Mouse (Mus musculus): ENCODE results near the gene Adarb2. TPM values are rescaled to one million over a fixed set of nuclear protein-coding genes. Genes with fewer than 3 reads are reported as not detected.
A peak's percentile ranks its signal among the peaks of the same experiment; 100 is the strongest.

Adarb2 gene
- polyA plus RNA-seq, 1 experiment from 2014 or later = 3.4 TPM

GRCm38 (mm10) chr13:8456886-8457285, 254.2 kb downstream of the Adarb2 start:
- Histone ChIP-seq H3K9ac (replicated peaks) (no peak overlapping the region), H3K27me3 (no peaks in the 10 kb centered on the region), H3K9me3 (no peaks in the 10 kb centered on the region), H3K27ac (no peak overlapping the region), H3K36me3 (no peaks in the 10 kb centered on the region), H3K4me3 (replicated peaks) (no peak overlapping the region), H3K4me2 (no peak overlapping the region), H3K4me1 (replicated peaks) (0 out of 2 replicates have a peak, but pooled peaks cover 2% of the 10 kb centered on the region)
- WGBS = 80% methylated on average over 3 of the region's 3 CpGs
- ATAC-seq (ENCODE audit: insufficient number of reproducible peaks, insufficient read depth, low FRiP score, low TSS enrichment, low read depth) = no peak

GRCm38 (mm10) chr13:8457831-8458230, 255.2 kb downstream of the Adarb2 start:
- Histone ChIP-seq H3K27me3 (no peaks in the 10 kb centered on the region), H3K9me3 (no peaks in the 10 kb centered on the region), H3K36me3 (no peaks in the 10 kb centered on the region), H3K9ac (replicated peaks) (no peak overlapping the region), H3K4me2 (no peak overlapping the region), H3K27ac (no peak overlapping the region), H3K4me3 (replicated peaks) (no peak overlapping the region), H3K4me1 (replicated peaks) (no peaks in the 10 kb centered on the region)
- no peak for ATAC-seq (ENCODE audit: insufficient number of reproducible peaks, insufficient read depth, low FRiP score, low TSS enrichment, low read depth)
- WGBS = 79% methylated on average over 3 of the region's 3 CpGs

- H3K36me3 ChIP-seq = no peaks in the 10 kb centered on the region
- no peak overlapping the region for H3K27ac ChIP-seq
- no peak overlapping the region for H3K4me3 ChIP-seq (replicated peaks)
- H3K4me2 ChIP-seq = no peak overlapping the region
- no peaks in the 10 kb centered on the region; the same call in 1 of the 2 replicates for H3K4me1 ChIP-seq (replicated peaks)
- no peaks in the 10 kb centered on the region for H3K27me3 ChIP-seq
- H3K9me3 ChIP-seq = no peaks in the 10 kb centered on the region
- ATAC-seq (ENCODE audit: insufficient number of reproducible peaks, insufficient read depth, low FRiP score, low TSS enrichment, low read depth) = no peak
- no peak overlapping the region for H3K9ac ChIP-seq (replicated peaks)
- WGBS = 57% methylated on average over 12 of the region's 12 CpGs
These were observed 265.1 kb downstream of the Adarb2 start for GRCm38 (mm10) chr13:8467591-8468366.

GRCm38 (mm10) chr13:8476237-8476636, 273.6 kb downstream of the Adarb2 start:
- no peak overlapping the region for H3K4me3 ChIP-seq (replicated peaks)
- H3K27ac ChIP-seq = no peak overlapping the region
- no peak overlapping the region for H3K4me2 ChIP-seq
- WGBS = 75% methylated on average over 3 of the region's 3 CpGs
- ATAC-seq (ENCODE audit: insufficient number of reproducible peaks, insufficient read depth, low FRiP score, low TSS enrichment, low read depth) = no peak
- H3K4me1 ChIP-seq (replicated peaks) = no peaks in the 10 kb centered on the region
- no peaks in the 10 kb centered on the region for H3K36me3 ChIP-seq
- no peaks in the 10 kb centered on the region for H3K9me3 ChIP-seq
- H3K9ac ChIP-seq (replicated peaks) = no peak overlapping the region
- H3K27me3 ChIP-seq = no peaks in the 10 kb centered on the region

- Histone ChIP-seq H3K4me2 (no peak overlapping the region), H3K4me3 (replicated peaks) (no peak overlapping the region), H3K36me3 (no peaks in the 10 kb centered on the region), H3K4me1 (replicated peaks) (no peaks in the 10 kb centered on the region), H3K9ac (replicated peaks) (no peak overlapping the region), H3K27ac (no peak overlapping the region), H3K9me3 (no peaks in the 10 kb centered on the region), H3K27me3 (no peaks in the 10 kb centered on the region)
- 82% methylated on average over 1 of the region's 1 CpGs for WGBS
- no peak for ATAC-seq (ENCODE audit: insufficient number of reproducible peaks, insufficient read depth, low FRiP score, low TSS enrichment, low read depth)
These were observed 276.1 kb downstream of the Adarb2 start for GRCm38 (mm10) chr13:8478731-8479130.

- H3K27ac ChIP-seq = no peak overlapping the region
- H3K4me1 ChIP-seq (replicated peaks) = no peaks in the 10 kb centered on the region; the same call in 1 of the 2 replicates
- no peak overlapping the region for H3K9ac ChIP-seq (replicated peaks)
- no peak overlapping the region for H3K4me2 ChIP-seq
- no peaks in the 10 kb centered on the region for H3K27me3 ChIP-seq
- no peak for ATAC-seq (ENCODE audit: insufficient number of reproducible peaks, insufficient read depth, low FRiP score, low TSS enrichment, low read depth)
- no peak overlapping the region for H3K4me3 ChIP-seq (replicated peaks)
- H3K9me3 ChIP-seq = no peaks in the 10 kb centered on the region
- no peaks in the 10 kb centered on the region for H3K36me3 ChIP-seq
These were observed 277.3 kb downstream of the Adarb2 start for GRCm38 (mm10) chr13:8479970-8480369.

- Histone ChIP-seq H3K9me3 (no peaks in the 10 kb centered on the region), H3K27me3 (no peaks in the 10 kb centered on the region), H3K4me2 (no peak overlapping the region), H3K27ac (no peak overlapping the region), H3K36me3 (no peaks in the 10 kb centered on the region), H3K4me3 (replicated peaks) (no peak overlapping the region), H3K4me1 (replicated peaks) (no peaks in the 10 kb centered on the region; the same call in 1 of the 2 replicates), H3K9ac (replicated peaks) (no peak overlapping the region)
- WGBS = 57% methylated on average over 3 of the region's 3 CpGs
- no peak for ATAC-seq (ENCODE audit: insufficient number of reproducible peaks, insufficient read depth, low FRiP score, low TSS enrichment, low read depth)
These were observed 278.7 kb downstream of the Adarb2 start for GRCm38 (mm10) chr13:8481347-8481746.

GRCm38 (mm10) chr13:8484592-8485272, 282.1 kb downstream of the Adarb2 start:
- WGBS = 34% methylated on average over 4 of the region's 4 CpGs
- no peak for ATAC-seq (ENCODE audit: insufficient number of reproducible peaks, insufficient read depth, low FRiP score, low TSS enrichment, low read depth)
- no peaks in the 10 kb centered on the region for H3K27me3 ChIP-seq
- H3K4me3 ChIP-seq (replicated peaks) = no peak overlapping the region
- H3K9me3 ChIP-seq = no peaks in the 10 kb centered on the region
- no peaks in the 10 kb centered on the region for H3K36me3 ChIP-seq
- no peak overlapping the region for H3K4me2 ChIP-seq
- H3K9ac ChIP-seq (replicated peaks) = no peak overlapping the region
- peaks cover 15% of the 10 kb centered on the region for H3K4me1 ChIP-seq (replicated peaks)
- no peak overlapping the region for H3K27ac ChIP-seq

GRCm38 (mm10) chr13:8487756-8488434, 285.2 kb downstream of the Adarb2 start:
- Histone ChIP-seq H3K4me2 (no peak overlapping the region), H3K4me3 (replicated peaks) (no peak overlapping the region), H3K27ac (peak overlapping the region; percentile 74), H3K9me3 (no peaks in the 10 kb centered on the region), H3K4me1 (replicated peaks) (peaks cover 15% of the 10 kb centered on the region), H3K36me3 (no peaks in the 10 kb centered on the region), H3K27me3 (no peaks in the 10 kb centered on the region), H3K9ac (replicated peaks) (no peak overlapping the region)
- WGBS = 31% methylated on average over 5 of the region's 5 CpGs
- ATAC-seq (ENCODE audit: insufficient number of reproducible peaks, insufficient read depth, low FRiP score, low TSS enrichment, low read depth) = peak; percentile 86; the same call in 1 of the 2 replicates

- no peak for ATAC-seq (ENCODE audit: insufficient number of reproducible peaks, insufficient read depth, low FRiP score, low TSS enrichment, low read depth)
- H3K4me1 ChIP-seq (replicated peaks) = peaks cover under 1% of the 10 kb centered on the region; the same call in 1 of the 2 replicates
These were observed 290.7 kb downstream of the Adarb2 start for GRCm38 (mm10) chr13:8493363-8493762.

GRCm38 (mm10) chr13:8499551-8499950, 296.9 kb downstream of the Adarb2 start:
- Histone ChIP-seq H3K36me3 (no peaks in the 10 kb centered on the region), H3K9ac (replicated peaks) (no peak overlapping the region), H3K4me1 (replicated peaks) (no peaks in the 10 kb centered on the region), H3K27me3 (no peaks in the 10 kb centered on the region), H3K9me3 (no peaks in the 10 kb centered on the region), H3K4me2 (no peak overlapping the region), H3K27ac (no peak overlapping the region), H3K4me3 (replicated peaks) (no peak overlapping the region)
- WGBS = 83% methylated on average over 5 of the region's 5 CpGs
- no peak for ATAC-seq (ENCODE audit: insufficient number of reproducible peaks, insufficient read depth, low FRiP score, low TSS enrichment, low read depth)

More at GRCm38 (mm10) chr13:8493363-8493762, 290.7 kb downstream of the Adarb2 start:
- WGBS = 81% methylated on average over 5 of the region's 5 CpGs
- Histone ChIP-seq H3K9me3 (no peaks in the 10 kb centered on the region), H3K27ac (no peak overlapping the region), H3K27me3 (no peaks in the 10 kb centered on the region), H3K4me3 (replicated peaks) (no peak overlapping the region), H3K9ac (replicated peaks) (no peak overlapping the region), H3K36me3 (no peaks in the 10 kb centered on the region), H3K4me2 (no peak overlapping the region)

All from limb, embryonic 12.5 days (tissue).